Mouse (Mus musculus) thymus, postnatal 10 days (tissue): Measurements from ENCODE around the gene Pdcd7.

Experiments used
- DNase-seq, 2 experiments: peaks; one replicate each; pipeline ENCODE4 v3.0.0; 2021; ENCODE audit warnings: low spot score in 2 of 2

Pdcd7 gene

GRCm38 (mm10) chr9:65356971-65357370 is 11.1 kb downstream of the Pdcd7 start:
- DNase-seq, result no peak

GRCm38 (mm10) chr9:65358956-65359480 is 13.1 kb downstream of the Pdcd7 start:
- no peak for DNase-seq

GRCm38 (mm10) chr9:65360641-65361448 is 14.9 kb downstream of the Pdcd7 start, which contains the start of gene Ubap1l:
Gene Ubap1l (plus strand): TSS chr9:65361041.
- DNase-seq, result no peak

GRCm38 (mm10) chr9:65363684-65364083 is 17.8 kb downstream of the Pdcd7 start:
- DNase-seq, result no peak

- DNase-seq, result no peak
Observed at GRCm38 (mm10) chr9:65365721-65366120, 19.8 kb downstream of the Pdcd7 start.

- DNase-seq, result no peak
Observed at GRCm38 (mm10) chr9:65371756-65372155, 25.9 kb downstream of the Pdcd7 start.

- peak; percentile 31 to 70 for DNase-seq
Observed at GRCm38 (mm10) chr9:65372449-65372848, 26.5 kb downstream of the Pdcd7 start.

GRCm38 (mm10) chr9:65374468-65375162 is 28.7 kb downstream of the Pdcd7 start:
- DNase-seq, result no peak

- no peak for DNase-seq
Observed at GRCm38 (mm10) chr9:65375163-65375934, 29.4 kb downstream of the Pdcd7 start.

GRCm38 (mm10) chr9:65381017-65381590 is 35.2 kb downstream of the Pdcd7 start:
- DNase-seq, result no peak

- no peak for DNase-seq
Observed at GRCm38 (mm10) chr9:65382031-65382750, 36.3 kb downstream of the Pdcd7 start.

- no peak for DNase-seq
Observed at GRCm38 (mm10) chr9:65382751-65383097, 36.8 kb downstream of the Pdcd7 start.

GRCm38 (mm10) chr9:65384276-65384675 is 38.4 kb downstream of the Pdcd7 start:
- no peak for DNase-seq

GRCm38 (mm10) chr9:65386373-65387140 is 40.7 kb downstream of the Pdcd7 start:
- no peak for DNase-seq

- DNase-seq, result no peak
Observed at GRCm38 (mm10) chr9:65390752-65391612, 45.1 kb downstream of the Pdcd7 start.

GRCm38 (mm10) chr9:65391613-65391964 is 45.7 kb downstream of the Pdcd7 start, which contains the start of gene Kbtbd13:
Gene Kbtbd13 (minus strand): TSS chr9:65391652.
- no peak for DNase-seq

- peak; percentile 20 to 66 for DNase-seq
Observed at GRCm38 (mm10) chr9:65392638-65393364, 46.9 kb downstream of the Pdcd7 start.

GRCm38 (mm10) chr9:65393606-65394005 is 47.7 kb downstream of the Pdcd7 start:
- no peak for DNase-seq

- DNase-seq, result no peak
Observed at GRCm38 (mm10) chr9:65394360-65394759, 48.5 kb downstream of the Pdcd7 start.
